Mouse (Mus musculus): Measurements from ENCODE around the gene Kif20b.

GRCm38 (mm10) chr19:34898941-34899340 is 23.2 kb upstream of the Kif20b start:
- TF ChIP-seq CTCF (IDR thresholded peaks at IDR 0.05; ENCODE audit: insufficient read depth, low read depth, low read length) (no peak), POLR2A (IDR thresholded peaks at IDR 0.05; ENCODE audit: insufficient read depth, low read depth, low read length) (no peak)

Data from olfactory bulb, adult 2 months (tissue).